Mouse (Mus musculus) cerebellum, adult 9-10 months (tissue): Measurements from ENCODE around the gene Gm21970.

Source experiments
- DNase-seq: peaks from one replicate; pipeline ENCODE4 v3.0.0; 2022

Gm21970 gene

DNA sequence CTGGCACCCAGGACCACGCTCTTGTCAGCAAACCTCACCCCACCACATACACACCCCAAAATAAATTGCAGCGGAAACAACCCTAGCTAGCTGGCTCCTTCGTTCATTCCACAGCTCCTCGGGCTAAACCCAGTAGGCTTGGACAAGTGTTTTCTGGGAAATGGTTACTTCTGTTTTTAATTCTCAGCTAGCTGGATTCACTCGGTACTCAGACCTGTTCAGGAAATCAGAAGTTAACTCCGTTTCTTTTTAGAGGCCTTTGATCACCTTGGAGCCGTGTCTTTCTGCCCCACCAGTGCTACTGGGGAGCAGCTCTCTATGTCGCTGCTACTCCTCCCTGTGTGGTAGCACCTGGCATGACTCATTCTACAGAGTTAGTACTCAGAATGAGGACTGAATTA, 51.7 kb downstream of the Gm21970 start:
- DNase-seq, result no peak

DNA sequence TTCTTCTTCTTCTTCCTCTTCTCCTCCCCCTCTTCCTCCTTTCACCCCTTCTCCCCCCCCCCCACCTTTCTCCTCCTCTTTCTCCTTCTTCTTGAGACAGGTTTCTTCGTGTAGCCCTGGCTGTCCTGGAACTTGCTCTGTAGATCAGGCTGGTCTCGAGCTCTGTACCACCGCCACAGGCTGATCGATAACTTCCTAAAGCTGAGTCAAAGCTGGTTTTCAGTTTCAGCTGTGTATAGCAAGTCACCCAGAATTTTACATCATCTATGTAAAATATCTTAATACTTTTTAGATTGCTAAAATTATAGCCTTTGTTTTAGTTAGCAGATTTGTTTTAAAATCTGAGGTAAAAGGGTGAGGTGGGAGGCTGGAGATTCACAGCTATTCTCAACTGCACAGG, 53.3 kb downstream of the Gm21970 start:
- no peak for DNase-seq

DNA sequence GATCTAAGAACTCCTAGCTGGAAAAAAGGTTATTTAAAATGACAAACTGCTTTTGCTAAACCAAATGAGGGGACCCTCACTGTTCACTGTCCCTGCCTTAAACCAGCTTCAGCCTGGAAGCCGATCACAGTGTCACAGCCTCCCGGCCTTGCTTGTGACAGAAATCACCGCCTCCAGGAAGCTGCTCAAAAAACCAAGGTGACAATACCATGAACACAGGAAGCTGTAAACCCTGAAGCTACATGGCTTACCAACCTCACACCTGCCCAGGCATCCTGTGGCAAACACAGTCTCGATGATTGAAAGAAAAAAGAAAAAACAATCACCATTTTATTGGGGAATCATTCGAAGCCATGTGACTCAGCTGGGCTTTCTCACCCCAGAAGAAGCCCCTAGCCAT, 54.0 kb downstream of the Gm21970 start:
- no peak for DNase-seq

DNA sequence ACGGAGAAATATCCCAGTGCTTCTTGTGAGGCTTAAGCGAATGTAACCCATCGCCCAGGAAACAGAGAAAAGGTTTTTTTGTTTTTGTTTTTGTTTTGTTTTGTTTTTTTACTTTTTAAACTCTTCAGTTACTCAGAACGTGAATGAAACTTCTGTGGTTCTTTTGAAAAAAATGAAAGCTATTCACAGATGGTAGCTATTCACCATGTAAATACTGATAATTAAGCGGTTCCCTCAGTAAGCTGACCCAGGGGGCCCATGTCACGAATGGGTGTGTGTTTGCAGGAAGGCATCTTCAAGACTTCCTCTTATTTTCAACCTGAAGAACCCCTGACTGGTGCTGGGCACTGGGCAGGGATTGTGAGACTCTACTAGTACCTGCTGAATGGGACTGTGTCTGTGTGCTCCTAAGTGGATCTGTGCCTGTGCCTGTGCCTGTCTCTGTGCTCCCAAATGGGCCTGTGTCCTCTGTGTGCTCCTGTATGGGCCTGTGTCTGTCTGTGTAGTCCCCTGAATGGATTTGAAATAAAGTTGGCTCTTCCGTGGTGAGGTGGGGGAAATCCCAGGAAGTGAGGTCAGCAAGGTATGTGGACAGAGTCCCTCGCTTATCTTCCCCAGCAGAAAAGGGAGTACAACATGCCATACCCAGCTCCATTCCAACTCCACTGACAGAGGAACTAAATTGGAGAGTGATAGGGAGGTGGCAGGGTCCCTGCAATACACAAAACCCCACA, 55.4 kb downstream of the Gm21970 start:
- no peak for DNase-seq

DNA sequence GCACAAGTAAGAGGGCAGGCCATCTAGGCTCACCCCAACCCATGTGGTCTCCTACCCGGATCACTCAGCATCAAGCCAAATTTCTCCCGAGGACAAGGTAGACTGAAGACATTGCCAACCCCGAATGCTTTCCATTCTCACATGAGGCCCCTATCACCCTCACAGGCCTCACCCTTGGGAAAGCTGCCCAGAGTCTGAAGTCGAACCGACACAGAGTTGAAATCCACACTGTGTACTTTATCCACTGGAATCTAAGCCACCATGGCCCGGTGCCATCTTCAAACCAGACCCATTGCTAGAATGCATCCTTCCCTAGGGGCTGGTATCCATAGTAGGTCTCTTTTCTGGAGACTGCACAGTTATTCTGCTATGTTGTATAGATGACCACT, 56.0 kb downstream of the Gm21970 start:
- DNase-seq, result no peak

DNA sequence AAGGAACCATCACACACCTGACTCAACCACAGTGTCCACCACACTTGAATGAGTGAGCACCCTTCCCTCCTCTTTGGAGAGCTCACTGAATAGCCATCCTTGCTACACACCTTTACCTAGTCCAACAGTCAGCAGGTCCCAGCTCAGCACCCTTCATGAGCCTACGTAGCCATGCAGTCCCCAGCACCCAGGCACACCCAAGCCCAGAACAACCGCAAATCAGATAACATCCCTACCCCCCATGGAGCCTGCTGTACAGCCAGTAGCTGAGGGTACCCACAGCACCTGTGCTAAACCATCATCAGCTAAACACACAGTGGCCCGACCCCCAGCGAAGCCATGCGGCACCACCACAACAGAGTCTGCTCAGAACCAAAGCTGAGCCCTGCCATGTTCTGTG, 56.6 kb downstream of the Gm21970 start:
- no peak for DNase-seq

DNA sequence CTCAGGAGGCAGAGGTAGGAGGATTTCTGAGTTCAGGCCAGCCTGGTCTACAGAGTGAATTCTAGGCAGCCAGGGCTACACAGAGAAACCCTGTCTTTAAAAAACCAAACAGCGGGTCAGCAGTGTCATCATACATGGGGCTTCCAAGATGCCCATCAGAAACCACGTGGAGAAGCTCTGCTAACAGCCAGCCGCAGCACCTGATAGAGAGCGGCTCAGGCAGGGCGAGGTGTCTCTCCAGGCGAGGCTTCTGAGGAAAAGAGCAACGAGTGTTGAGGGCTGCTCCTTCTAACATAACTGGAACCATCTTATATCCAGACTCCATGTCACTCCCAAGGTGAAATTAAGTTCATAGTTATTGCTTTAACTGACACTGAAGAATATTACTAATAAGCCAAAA, 57.4 kb downstream of the Gm21970 start:
- no peak for DNase-seq

DNA sequence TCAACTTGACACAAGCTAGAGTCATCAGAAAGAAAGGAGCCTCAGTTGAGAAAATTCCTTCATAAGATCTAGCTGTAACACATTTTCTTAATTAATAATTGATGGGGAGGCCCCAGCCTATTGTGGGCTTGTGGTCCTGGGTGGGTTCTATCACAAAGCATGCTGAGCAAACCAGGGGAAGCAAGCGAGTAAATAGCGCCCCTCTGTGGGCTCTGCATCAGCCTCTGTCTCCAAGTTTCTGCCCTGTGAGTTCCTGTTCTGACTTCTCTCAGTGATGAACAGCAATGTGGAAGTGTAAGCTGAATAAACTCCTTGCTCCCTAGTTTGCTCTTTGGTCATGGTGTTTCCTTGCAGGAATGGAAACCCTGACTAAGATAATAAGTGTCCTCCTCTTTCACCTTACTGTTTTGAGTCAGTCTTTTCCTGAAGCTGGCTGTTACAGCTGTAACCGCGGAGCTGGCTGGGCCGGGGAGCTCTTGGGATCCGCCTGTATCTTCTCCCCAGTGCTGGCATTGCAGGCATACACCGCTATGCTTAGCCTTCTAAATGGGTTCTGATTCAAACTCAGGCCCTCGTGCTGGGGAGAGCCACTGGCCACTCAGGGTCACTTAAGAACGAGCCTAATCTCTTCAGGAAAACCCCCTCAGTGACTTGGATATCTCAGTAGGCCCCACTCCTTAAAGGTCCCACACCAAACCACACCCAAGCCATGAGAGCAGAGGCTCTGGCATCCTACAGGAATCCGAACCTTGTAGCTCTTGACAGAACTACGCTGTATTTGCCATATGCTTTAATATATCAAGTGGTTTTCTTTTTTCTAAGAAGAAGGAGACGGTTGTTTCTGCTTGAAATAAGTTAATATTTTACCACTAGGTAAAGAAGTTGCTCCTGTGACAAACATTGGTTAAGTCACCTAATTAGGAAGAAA, 58.9 kb downstream of the Gm21970 start:
- DNase-seq, result no peak

DNA sequence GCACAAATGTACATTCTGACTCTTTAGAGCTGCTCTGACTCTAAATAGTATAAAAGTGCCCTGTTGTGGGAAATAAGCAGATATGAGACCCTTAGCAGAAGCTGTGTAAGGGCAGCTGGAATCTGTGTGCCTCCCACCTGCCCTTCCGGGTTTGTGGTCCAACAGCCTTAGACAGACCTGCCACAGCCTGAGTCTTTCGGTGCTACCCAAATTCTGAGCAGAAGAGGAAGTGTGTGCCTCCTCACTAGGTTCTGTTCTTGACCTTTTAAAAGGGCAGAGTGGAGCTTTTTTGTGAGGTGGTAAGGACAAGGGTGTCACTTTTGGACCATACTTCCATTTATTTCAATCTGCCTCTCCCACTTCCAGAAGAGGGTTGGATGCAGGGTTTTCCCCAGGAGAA, 60.4 kb downstream of the Gm21970 start:
- no peak for DNase-seq

DNA sequence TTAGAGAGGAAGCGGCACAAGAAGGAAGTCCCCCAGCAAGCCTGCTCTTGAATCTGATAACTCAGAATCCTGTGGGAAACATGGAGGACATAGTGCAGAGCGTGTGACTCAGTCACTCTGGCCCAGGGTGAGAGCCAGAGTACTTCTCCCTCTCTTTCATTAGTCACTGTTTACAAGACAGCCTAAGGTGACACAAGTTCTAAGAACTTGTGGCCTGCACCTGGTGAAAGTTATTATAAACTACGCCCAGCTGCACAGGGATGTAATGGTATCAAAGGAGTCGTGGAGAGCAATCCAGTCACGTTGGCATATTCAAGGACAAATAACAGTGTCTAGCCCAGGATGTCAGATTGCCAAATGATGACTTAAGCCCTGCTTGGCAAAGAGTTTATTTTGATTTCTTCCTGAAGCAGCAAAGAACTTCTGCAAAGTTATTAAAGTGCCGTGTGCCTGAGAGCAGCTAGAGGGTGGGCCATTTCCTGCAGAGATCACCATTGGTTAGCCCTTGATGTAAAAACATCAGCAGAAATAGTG, 60.9 kb downstream of the Gm21970 start:
- no peak for DNase-seq

DNA sequence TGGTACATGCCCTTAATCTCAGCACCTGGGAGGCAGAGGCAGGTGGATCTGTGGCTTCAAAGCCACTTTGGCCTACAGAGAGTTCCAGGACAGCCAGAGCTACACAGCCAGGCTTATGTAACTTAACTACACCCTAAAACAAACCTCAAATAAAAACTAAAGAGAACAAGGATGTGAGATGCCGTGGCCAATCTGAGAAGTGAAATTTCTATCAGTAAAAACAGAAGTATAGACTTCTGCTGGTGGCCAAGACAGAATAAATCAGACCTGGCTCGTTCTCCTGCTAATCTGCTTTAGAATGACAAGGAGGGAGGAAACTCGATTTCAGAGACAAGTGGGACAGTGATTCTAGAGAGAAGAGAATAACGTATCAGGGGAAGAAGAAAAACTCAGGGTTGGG, 64.3 kb downstream of the Gm21970 start:
- DNase-seq, result no peak

DNA sequence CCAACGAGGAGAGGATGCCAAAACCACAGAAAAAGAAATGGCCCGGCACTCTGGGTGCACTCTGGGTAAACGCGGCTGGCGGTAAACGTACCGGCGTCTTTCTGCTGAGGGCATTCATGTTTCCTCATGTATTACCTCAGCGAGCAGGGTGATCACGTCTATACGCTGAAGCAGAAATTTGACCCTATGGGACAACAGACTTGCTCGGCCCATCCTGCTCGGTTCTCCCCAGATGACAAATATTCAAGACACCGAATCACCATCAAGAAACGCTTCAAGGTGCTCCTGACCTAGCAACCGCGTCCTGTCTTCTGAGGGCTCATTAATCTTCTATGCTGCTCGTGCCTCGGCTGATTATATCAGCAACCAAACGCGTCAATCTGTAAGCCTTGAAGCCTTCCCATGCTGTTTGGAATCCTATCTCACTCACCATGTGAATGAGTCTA, 66.8 kb downstream of the Gm21970 start:
- no peak for DNase-seq

DNA sequence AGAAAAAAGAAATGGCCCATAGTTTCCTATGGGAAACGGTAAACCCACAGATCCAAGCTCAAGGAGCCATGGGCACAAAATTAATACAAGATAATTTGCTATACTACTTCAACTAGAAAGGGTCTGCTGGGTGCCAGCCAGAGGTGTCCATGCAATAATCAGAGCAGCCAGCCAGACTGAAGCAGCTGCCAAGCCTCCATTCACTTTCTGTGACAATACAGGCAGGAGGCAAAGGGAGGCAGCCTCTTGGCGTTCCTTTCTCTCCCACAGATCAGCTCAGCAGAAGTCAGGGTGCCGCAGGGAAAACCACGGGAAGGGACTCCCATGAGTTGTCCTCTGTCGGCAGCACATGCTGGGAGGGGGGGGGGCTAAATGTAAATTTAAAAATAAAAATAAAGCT, 67.5 kb downstream of the Gm21970 start:
- no peak for DNase-seq

DNA sequence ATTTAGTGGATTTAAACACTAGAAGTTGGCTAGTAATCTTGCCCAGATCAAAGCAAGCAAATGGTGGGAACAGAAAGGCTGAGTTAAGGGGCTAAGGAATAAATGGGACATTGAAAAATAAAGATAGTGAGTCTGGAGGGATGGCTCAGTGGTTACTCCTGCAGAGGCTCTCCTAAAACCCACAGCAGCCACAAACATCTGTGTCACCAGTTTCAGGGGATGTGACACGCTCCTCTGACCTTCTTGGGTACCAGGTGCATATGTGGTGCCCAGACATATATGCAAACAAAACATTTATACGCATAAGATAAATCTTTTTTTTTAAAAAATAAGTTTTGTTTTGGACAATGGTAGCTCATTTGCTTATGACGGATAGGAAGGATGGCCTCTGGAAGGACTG, 67.9 kb downstream of the Gm21970 start:
- no peak for DNase-seq

DNA sequence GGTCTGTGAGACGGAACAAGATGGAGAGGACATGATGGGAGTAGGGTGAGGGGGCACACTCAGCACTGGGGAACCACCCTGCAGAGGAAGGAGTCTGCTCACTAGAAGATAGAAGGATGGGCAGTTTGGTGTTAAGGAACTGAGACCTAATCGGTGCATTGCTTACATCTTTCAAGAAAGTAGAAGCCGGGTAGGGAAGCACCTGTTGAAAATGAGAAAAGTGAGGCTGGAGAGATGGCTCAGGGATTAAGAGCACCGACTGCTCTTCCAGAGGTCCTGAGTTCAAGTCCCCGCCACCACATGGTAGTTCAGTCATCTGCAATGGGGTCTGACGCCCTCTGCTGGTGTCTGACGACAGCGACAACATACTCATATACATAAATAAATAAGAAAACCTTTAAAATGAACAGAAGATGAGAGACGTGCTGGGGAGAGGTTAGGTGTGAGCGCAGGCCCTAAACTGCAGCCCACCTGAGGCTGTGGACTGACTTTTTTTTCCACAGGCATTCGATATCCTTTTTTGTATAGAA, 68.4 kb downstream of the Gm21970 start:
- no peak for DNase-seq

DNA sequence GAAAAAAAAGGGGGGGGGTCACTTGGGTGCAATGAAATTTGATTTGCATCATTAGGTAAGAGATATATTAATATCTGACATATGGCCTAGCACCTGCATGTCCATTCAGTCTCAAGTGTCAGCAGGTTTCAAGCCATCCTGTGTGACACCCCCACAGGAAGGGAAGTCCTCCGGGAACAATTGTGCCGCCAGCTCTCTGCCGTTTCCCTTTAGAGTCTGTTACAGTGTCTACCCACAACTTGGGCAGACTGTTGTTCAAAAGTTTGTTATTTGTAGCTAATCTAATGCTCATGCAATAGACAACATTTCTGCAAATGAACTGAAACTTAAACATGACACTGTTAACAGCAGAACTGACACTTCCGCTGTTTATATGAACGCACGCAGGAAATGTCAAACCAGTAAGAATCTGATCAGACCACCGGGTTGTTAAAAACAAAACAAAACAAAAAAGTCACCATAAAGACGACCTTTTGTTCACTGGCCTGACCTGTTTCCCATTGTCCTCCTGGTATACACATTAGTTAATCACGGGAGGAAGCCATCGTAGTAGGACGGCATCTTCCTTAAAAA, 69.6 kb downstream of the Gm21970 start:
- no peak for DNase-seq

DNA sequence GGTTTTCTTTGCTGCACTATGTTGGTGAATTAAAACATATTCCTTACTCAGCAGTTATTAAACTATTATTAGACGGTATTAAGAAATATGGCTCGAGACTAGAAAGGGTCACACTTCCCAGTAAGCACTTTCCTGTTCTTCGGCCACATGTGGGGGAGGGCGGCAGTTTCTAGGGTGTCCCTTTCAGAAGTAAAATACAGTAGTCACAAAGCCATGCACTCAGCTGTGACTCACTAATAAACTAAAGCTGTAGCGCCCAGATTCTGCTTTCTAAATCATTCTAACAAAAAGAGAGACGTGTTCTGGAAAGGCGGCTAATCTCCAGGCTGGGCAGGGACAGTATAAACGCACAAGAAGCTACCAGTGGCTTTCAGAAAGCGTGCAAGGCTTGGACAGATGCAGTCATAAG, 70.3 kb downstream of the Gm21970 start:
- DNase-seq, result no peak

DNA sequence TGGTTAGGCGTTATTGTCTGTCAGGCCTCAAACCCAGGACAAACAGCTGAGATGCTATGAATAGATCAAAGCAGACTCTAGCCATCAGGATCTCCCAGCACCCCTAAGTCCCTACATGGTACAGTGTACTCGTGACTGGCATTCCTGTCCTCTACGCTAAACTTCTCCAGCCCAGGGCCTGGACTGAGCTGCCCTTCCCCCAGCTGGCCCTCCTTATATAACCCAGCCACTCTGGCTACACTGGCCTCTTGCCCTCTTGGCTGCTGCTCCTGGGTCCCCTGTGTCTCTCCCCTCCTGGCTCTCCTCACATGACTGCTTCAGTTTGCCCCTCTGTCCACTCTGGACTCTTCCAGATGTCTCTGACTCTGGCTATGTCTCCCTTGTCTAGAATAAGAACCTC, 71.1 kb downstream of the Gm21970 start:
- DNase-seq, result no peak

DNA sequence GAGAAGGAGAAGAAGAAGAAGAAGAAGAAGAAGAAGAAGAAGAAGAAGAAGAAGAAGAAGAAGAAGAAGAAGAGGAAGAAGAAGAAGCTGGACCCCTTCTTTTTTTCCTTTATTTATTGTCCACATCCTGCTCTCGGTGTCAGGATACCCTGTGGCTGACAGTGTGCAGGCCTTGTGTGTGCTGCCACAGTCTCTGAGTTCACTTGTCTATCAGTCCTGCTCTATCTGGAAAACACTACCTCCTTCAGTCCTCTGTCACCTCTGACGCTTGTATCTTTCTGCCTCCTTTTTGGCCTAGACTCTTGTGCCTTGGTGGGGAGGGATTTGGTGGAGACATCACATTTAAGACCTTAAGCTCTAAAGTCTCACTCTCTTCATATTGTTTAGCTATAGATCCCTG, 71.9 kb downstream of the Gm21970 start:
- no peak for DNase-seq

DNA sequence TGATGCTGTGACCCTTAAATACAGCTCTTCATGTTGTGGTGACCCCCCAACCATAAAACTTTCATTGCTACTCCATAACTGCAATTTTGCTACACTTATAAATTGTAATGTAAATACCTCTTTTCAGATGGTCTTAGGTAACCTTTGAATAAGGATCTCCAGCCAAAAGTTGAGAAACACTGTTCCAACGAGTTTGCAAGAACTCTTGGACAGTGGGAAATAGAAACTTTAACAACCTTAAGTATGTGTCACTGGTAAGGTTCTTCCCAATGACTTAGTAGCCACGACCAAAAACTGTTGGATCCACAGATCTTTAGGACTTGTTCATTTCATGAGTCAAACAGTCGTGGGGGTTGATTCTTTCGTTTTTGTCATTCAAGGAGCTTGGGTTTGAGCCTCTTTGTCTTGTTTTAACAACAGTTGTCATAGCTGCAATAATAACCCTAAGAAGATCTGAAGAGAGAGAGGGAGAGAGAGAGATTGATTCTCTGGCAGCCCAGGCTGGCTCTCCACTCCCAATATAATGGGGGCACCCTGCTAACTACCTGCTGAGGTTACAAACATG, 72.4 kb downstream of the Gm21970 start:
- peak; percentile 12 for DNase-seq

DNA sequence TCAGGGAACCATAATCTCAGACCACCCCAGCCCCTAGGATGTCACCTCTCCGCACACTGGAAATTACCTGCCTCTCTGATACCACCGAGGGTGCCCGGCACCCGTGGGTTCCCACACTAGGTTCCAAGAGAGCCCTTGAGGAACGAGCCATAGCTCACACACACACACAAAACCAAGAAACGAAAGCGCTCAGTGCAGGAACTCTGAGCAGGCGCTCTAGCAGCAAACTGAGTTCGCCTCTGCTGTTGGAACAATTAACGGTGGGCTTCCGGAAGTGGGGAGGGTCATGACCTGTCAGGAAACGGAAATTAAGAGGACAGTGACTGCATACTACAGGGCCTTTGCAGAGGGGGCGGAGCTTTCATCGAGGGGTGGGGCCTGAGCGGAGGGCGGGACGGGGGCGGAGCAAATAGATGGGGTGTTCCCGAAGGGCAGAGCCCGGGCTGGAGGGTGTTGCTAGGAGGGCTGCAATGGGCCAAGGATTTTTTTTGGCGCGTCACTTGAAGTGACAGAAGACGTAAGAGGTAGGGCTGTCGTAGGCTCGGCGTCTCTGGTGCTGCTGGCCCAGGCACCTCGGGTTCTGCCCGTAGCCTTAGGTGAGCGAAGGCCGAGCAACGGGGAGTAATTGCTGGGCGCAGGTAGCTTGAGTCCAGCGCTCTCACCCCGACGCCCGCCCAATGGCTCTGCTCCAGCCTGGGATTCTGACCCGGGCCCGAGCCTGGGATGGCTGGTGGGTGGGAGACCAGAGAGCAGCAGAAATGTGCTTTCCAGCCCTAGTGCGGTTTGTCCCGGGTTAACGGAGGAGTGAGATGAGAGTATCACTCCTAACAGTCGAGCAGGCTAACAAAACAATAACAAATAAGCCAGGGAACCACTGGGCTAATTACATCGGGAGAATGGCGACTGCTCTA, 73.3 kb downstream of the Gm21970 start:
- peak; percentile 85 for DNase-seq
